Mouse (Mus musculus) embryonic facial prominence, embryonic 15.5 days (tissue): ENCODE data around the gene Traf3ip1. TPM values are rescaled to one million over a fixed set of nuclear protein-coding genes. Genes with fewer than 3 reads are reported as not detected.
A peak's percentile ranks its signal among the peaks of the same experiment; 100 is the strongest.
"Not testable (repeated sequence)": the region's sequence is repeated elsewhere in the genome, so short reads cannot be mapped to it uniquely, and the experiment has no call there.

ENCODE experiments used
- ATAC-seq: fragments of 200-750 bp; cut with Nextera tagmentation; 2 replicates; pipeline ENCODE4 v1.8.0; 2017; ENCODE audit warnings: low read depth, moderate TSS enrichment; ENCODE audit not compliant: insufficient number of reproducible peaks, low FRiP score, low TSS enrichment
- H3K27ac ChIP-seq: fragments of 300-500 bp; sonication (generic); replicated peaks from 2 replicates; pipeline ENCODE4 v1.5.1; 2015; ENCODE audit warnings: mild to moderate bottlenecking, inconsistent platforms
- H3K27me3 ChIP-seq: fragments of 300-500 bp; sonication (generic); 2 replicates; pipeline ENCODE4 v1.6.1; 2015; ENCODE audit warnings: inconsistent platforms
- H3K36me3 ChIP-seq: fragments of 300-500 bp; sonication (generic); 2 replicates; pipeline ENCODE4 v1.6.1; 2015; ENCODE audit warnings: mild to moderate bottlenecking, inconsistent platforms
- H3K4me1 ChIP-seq: fragments of 300-500 bp; sonication (generic); 2 replicates; pipeline ENCODE4 v1.6.1; 2015; ENCODE audit warnings: inconsistent platforms
- H3K4me2 ChIP-seq: fragments of 300-500 bp; sonication (generic); replicated peaks from 2 replicates; pipeline ENCODE4 v1.6.1; 2015; ENCODE audit warnings: mild to moderate bottlenecking, inconsistent platforms
- H3K4me3 ChIP-seq: fragments of 300-500 bp; sonication (generic); replicated peaks from 2 replicates; pipeline ENCODE4 v1.5.1; 2015; ENCODE audit warnings: mild to moderate bottlenecking, inconsistent platforms
- H3K9ac ChIP-seq: fragments of 300-500 bp; sonication (generic); 2 replicates; pipeline ENCODE4 v1.6.1; 2015; ENCODE audit warnings: inconsistent platforms
- H3K9me3 ChIP-seq: fragments of 300-500 bp; sonication (generic); replicated peaks from 2 replicates; pipeline ENCODE4 v1.6.1; 2016; ENCODE audit warnings: inconsistent platforms
- WGBS: fragments of 180-500 bp; shearing (Covaris S2); methylation state at CpG from one replicate; pipeline ENCODE4 v1.1.7; 2015; 5-methylcytosine and 5-hydroxymethylcytosine counted together
- polyA plus RNA-seq: library from polyadenylated mRNA; unstranded; fragments of >200 nt; fragmentation: Nextera tagmentation; extraction: Ambion mirVana; gene quantifications from 2 replicates; pipeline ENCODE4 v1.2.1, GENCODE M21; 2015

Gene Traf3ip1
- polyA plus RNA-seq, 1 experiment from 2014 or later = 12.6 TPM

DNA sequence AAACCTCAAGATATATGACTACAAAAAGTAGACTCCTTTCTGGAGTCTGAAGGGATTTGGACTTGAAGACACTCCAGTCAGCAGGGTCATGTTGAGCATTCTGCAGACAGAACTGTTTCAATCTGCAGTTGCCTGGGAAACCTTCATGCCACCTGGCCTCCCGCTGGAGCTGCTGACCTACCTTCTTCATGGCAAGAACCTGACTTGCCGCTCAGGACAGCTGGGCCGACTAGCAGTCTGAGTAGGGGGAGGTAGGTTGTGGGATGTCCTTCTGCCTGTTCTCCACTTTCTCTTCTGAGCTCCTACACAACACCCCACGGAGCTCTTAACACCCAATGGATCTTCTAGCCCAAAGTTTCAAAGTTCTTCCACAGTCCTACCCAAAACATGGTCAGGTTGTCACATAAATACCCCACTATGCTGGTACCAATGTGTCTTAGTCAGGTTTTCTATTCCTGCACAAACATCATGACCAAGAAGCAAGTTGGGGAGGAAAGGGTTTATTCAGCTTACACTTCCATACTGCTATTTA is 24.5 kb upstream of the Traf3ip1 start:
- no peaks in the 10 kb centered on the region for H3K36me3 ChIP-seq
- H3K4me3 ChIP-seq = no peak overlapping the region
- no peak overlapping the region for H3K27ac ChIP-seq
- ATAC-seq = no peak
- H3K4me1 ChIP-seq = peaks cover 3% of the 10 kb centered on the region; the same call in 1 of the 2 replicates
- no peaks in the 10 kb centered on the region for H3K27me3 ChIP-seq
- 80% methylated on average over 4 of the region's 4 CpGs for WGBS
- no peak overlapping the region for H3K9ac ChIP-seq
- no peaks in the 10 kb centered on the region for H3K9me3 ChIP-seq
- no peak overlapping the region for H3K4me2 ChIP-seq

DNA sequence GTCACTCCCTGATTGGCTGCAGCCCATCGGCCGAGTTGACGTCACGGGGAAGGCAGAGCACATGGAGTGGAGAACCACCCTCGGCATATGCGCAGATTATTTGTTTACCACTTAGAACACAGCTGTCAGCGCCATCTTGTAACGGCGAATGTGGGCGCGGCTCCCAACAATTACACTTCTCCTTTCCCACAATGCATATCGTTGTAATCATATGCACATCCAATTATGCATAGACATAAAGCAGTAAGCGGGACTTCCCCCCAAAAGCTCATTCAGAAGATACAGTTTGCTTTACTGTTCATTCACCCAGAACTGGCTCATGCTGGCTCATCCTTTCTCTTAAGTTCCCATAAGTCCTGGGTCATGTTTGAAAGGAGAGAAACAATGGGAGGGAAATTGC is 16.3 kb upstream of the Traf3ip1 start:
- H3K9ac ChIP-seq, H3K4me1 ChIP-seq, H3K4me2 ChIP-seq, ATAC-seq, H3K27ac ChIP-seq, H3K4me3 ChIP-seq, H3K27me3 ChIP-seq, H3K36me3 ChIP-seq, H3K9me3 ChIP-seq: not testable (repeated sequence)
- WGBS = 96% methylated on average over 11 of the region's 13 CpGs

DNA sequence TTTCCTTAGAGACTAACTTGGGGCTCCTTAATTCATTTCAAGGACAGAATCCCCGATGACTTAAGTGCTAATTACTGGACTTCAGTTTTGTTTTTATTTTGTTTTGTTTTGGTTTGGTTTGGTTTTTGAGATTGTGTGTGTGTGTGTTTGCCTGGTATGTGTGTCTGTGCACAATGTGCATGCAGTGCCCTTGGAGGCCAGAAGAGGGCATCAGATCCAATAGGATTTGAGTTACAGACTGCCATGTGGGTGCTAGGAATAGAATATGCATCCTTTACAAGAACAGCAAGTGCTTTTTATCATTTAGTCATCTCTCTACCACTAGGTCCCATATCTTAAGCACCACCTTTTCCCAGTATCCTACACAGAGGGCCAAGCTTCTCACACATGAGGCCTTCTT is 15.5 kb upstream of the Traf3ip1 start:
- no peak overlapping the region for H3K27ac ChIP-seq
- no peak for ATAC-seq
- no peaks in the 10 kb centered on the region for H3K9me3 ChIP-seq
- no peak overlapping the region for H3K9ac ChIP-seq
- no peaks in the 10 kb centered on the region for H3K36me3 ChIP-seq
- H3K4me1 ChIP-seq = no peaks in the 10 kb centered on the region
- H3K4me3 ChIP-seq = no peak overlapping the region
- H3K4me2 ChIP-seq = no peak overlapping the region
- no peaks in the 10 kb centered on the region for H3K27me3 ChIP-seq
- 91% methylated on average over 1 of the region's 1 CpGs for WGBS

DNA sequence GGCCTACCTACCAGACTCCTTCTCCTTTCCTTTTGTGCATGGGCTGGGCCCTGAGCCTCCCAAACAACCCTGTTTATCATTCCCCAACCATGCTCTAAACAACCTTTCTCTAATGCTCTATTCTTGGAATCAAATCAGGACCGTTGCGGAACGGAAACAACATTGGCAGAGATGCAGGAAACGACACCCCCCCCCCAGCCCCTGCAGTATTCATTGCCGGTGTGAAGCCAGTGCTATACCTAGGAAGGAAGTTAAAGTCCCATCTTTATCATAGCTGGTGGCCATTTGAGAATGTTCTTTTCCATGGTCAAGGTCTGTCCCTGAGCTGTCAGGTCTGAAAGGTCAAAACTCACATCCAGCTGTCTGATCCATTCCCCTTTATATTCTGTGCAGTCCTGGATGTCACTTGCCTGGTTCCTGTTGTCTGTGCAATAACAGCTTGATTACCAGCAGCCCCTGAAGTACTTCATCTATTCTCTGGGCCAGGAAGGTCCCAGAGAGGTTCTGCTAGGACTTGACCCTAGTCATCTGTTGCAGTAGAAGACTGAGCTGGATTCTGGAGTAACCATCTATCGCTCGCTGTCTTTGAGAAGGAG is 11.7 kb upstream of the Traf3ip1 start:
- Histone ChIP-seq H3K9ac (no peak overlapping the region), H3K4me3 (no peak overlapping the region), H3K27ac (no peak overlapping the region), H3K9me3 (no peaks in the 10 kb centered on the region), H3K4me1 (no peaks in the 10 kb centered on the region), H3K36me3 (no peaks in the 10 kb centered on the region), H3K27me3 (no peaks in the 10 kb centered on the region), H3K4me2 (no peak overlapping the region)
- no peak for ATAC-seq
- WGBS = 76% methylated on average over 7 of the region's 7 CpGs

DNA sequence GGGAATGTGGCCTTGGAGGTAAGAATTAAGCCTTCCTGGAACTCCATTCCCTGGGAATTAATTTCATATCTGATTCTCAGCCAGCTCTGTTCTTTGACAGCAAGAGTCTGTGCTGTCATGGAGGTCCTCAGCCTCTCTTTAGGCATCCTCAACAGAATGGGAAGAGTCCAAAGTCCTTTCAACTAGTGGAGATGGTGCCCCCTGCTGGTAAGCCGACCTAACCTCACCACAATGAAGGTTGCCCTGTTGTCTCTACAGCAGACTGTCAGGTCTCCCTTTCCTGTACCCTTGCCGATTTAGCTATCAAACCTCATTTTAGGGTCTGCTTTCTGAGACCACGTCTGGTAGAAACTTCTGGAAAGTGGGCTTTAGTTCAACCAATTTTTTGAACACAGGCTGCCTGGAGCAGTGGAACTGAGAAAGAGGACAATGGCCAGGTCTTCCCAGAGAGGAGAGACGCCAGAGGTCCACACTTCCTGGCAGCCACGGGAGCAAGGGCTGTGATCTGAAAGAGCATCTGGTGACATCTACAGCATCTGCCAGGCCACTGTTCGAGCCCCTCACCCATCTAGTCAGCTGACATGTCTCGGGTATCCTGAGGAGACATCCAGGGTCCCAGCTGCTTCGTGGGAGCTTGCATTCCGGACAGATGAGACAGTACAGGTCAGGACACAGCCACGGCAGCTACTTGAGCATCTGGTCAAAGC is 11.0 kb upstream of the Traf3ip1 start:
- Histone ChIP-seq H3K36me3 (no peaks in the 10 kb centered on the region), H3K4me2 (no peak overlapping the region), H3K9me3 (no peaks in the 10 kb centered on the region), H3K9ac (no peak overlapping the region), H3K4me1 (no peaks in the 10 kb centered on the region), H3K27ac (no peak overlapping the region), H3K4me3 (no peak overlapping the region), H3K27me3 (no peaks in the 10 kb centered on the region)
- ATAC-seq = peak; percentile 62; the same call in 1 of the 2 replicates
- 31% methylated on average over 10 of the region's 10 CpGs for WGBS

DNA sequence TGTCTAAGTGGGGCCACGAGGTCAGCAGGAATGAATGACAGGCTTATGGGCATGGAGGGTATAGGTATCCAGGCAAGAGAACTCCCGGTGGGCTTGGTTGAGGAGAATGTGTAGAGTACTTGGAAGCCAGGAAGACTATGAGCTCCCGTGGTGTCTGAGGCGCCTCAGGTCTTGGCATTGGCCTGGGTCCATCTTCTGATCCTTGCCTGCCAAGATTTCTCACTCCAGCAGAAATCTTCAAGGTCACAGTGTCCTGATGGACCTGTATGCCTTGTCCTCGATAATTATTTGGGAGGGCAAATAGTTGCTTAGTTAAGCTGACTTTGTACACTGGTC is 10.5 kb upstream of the Traf3ip1 start:
- no peak overlapping the region for H3K4me2 ChIP-seq
- H3K36me3 ChIP-seq = no peaks in the 10 kb centered on the region
- no peak overlapping the region for H3K4me3 ChIP-seq
- no peaks in the 10 kb centered on the region for H3K4me1 ChIP-seq
- no peak overlapping the region for H3K9ac ChIP-seq
- 71% methylated on average over 5 of the region's 5 CpGs for WGBS
- H3K9me3 ChIP-seq = no peaks in the 10 kb centered on the region
- no peak; the same call in 1 of the 2 replicates for ATAC-seq
- no peaks in the 10 kb centered on the region for H3K27me3 ChIP-seq
- no peak overlapping the region for H3K27ac ChIP-seq

DNA sequence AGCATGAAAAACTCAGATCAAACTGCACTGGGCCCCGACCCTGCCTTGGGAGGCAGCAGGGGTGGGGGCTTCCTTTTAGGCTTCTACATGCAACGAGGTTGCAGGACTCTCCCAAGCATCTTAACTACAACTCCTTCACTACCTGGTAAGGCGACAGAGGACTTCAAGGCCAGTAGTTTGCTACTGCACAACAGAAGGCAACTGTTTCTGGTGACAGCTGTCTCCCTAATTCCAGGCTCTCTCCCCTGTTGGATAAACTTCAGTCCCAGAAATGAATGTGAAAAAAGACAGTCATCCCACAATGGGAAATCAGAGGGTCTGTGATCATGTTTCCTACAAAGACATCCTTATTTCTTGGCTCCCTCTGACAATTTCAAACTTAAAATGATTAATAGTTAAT is 9.0 kb upstream of the Traf3ip1 start:
- Histone ChIP-seq H3K36me3 (no peaks in the 10 kb centered on the region), H3K27ac (no peak overlapping the region), H3K4me1 (no peaks in the 10 kb centered on the region), H3K4me2 (no peak overlapping the region), H3K9me3 (no peaks in the 10 kb centered on the region), H3K27me3 (no peaks in the 10 kb centered on the region), H3K9ac (no peak overlapping the region), H3K4me3 (no peak overlapping the region)
- WGBS = 76% methylated on average over 3 of the region's 3 CpGs
- no peak for ATAC-seq

DNA sequence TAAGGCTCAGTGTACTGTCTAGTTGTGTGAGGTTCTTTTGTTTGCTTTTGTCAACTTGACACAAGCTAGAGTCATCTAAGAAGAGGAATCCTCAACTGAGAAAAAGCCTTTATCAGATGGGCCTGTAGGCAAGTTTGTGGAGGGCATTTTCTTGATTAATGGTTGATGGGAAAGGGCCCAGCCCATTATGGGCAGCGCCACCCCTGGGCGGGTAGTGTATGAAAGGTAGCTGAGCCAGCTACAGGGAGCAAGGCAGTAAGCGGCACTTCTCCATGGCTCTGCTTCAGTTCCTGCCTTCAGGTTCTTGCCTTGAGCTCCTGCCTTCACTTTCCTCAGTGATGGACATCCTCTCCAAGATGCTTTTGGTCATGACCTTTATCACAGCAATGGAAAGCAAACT is 8.3 kb upstream of the Traf3ip1 start:
- H3K36me3 ChIP-seq = no peaks in the 10 kb centered on the region
- H3K9me3 ChIP-seq = no peaks in the 10 kb centered on the region
- 73% methylated on average over 3 of the region's 3 CpGs for WGBS
- H3K4me2 ChIP-seq = no peak overlapping the region
- no peaks in the 10 kb centered on the region for H3K27me3 ChIP-seq
- H3K4me1 ChIP-seq = no peaks in the 10 kb centered on the region
- no peak for ATAC-seq
- no peak overlapping the region for H3K4me3 ChIP-seq
- H3K9ac ChIP-seq = no peak overlapping the region
- H3K27ac ChIP-seq = no peak overlapping the region

DNA sequence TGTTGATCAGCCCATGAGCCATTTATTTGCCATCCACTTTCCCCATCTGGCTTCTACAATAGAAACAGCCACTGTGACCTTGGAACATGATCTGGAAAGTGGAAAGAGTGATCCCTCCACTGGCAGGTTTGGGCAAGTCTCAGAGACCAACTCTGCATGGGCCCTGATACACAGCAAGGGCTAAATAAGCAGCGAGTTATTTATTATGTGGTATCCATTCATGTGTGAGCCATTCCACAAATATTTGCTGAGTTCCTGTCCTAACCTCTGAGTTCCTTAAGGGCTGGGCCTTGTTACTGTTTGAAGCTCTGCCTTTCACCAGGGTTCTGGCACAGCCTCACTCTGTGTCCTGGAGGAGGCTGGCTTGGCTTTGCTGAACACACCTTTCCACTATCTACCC is 4.1 kb upstream of the Traf3ip1 start:
- Histone ChIP-seq H3K9ac (no peak overlapping the region), H3K4me2 (no peak overlapping the region), H3K9me3 (no peaks in the 10 kb centered on the region), H3K27me3 (no peaks in the 10 kb centered on the region), H3K27ac (no peak overlapping the region), H3K4me3 (no peak overlapping the region), H3K4me1 (peaks cover 9% of the 10 kb centered on the region), H3K36me3 (no peaks in the 10 kb centered on the region)
- no peak for ATAC-seq
- 57% methylated on average over 1 of the region's 1 CpGs for WGBS

DNA sequence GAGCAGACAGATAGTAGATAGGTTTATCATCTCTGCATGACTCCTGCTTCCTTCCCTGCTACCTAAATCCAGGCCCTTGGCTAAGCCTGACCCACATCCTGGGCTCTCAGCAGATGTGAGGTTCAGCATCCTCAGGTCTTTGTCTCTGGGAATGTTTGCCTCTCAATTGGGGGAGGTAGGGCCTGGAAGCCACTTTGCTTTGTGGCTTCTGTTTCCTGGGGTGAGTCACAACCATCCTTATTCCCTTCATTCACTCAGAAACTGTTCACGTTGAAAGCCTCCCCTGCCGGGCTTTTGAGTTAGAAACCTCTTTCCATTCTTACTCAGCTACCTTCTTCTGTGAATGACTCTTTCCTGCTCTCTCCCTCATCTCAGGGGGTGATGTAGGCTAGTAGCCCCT is 1.7 kb upstream of the Traf3ip1 start:
- no peak overlapping the region for H3K4me3 ChIP-seq
- 24% methylated on average over 2 of the region's 2 CpGs for WGBS
- peaks cover 21% of the 10 kb centered on the region for H3K4me1 ChIP-seq
- H3K36me3 ChIP-seq = no peaks in the 10 kb centered on the region
- H3K27me3 ChIP-seq = no peaks in the 10 kb centered on the region
- H3K9ac ChIP-seq = no peak overlapping the region
- no peaks in the 10 kb centered on the region for H3K9me3 ChIP-seq
- no peak for ATAC-seq
- no peak overlapping the region for H3K4me2 ChIP-seq
- H3K27ac ChIP-seq = no peak overlapping the region

DNA sequence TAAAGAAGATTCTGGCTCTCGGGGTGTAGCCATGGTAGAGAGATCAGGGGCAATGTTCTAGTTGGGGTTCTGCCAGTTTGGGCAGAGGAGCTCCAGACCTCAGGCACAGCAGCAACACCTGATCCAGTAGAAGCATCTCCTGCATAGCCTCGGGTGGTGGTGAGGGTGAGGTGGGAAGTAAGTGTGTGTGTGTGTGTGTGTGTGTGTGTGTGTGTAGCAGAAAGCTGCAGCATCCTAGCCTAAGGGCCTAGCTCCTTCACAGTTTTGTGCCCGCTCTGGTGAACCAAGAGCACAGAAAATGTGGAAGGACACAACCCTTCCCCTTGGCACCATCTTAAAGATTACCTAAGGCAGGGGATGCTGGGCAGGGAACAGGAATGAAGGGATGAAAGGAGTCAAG is 509 bp upstream of the Traf3ip1 start:
- H3K4me3 ChIP-seq = peak overlapping the region; percentile 60
- H3K27ac ChIP-seq = no peak overlapping the region
- WGBS = 30% methylated on average over 3 of the region's 3 CpGs
- peaks cover 21% of the 10 kb centered on the region for H3K4me1 ChIP-seq
- no peaks in the 10 kb centered on the region for H3K36me3 ChIP-seq
- no peak for ATAC-seq
- H3K9me3 ChIP-seq = no peaks in the 10 kb centered on the region
- no peak overlapping the region for H3K9ac ChIP-seq
- H3K4me2 ChIP-seq = peak overlapping the region; percentile 84
- no peaks in the 10 kb centered on the region for H3K27me3 ChIP-seq

DNA sequence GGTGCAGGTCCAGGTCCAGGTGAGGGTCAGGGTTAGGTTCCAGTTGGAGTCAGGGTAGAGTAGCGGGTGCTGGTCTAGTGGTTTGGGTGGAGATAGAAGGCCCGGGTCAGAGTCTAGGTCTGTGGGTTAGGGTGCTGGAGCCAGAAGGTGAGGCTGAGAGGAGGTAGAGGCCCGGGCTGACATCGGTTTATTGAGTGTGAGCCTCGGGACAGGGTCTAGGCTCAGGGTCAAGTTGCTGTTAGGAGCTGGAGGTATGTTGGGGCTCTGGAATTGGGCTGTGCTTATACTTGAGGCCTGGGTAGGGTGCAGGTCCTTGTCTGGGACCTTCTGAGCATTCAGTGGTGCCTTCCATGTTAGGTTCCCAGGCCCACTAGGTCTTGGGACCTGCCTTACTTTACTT is 874 bp downstream of the Traf3ip1 start:
- 41% methylated on average over 5 of the region's 5 CpGs for WGBS
- Histone ChIP-seq H3K36me3 (peaks cover 13% of the 10 kb centered on the region), H3K9me3 (no peaks in the 10 kb centered on the region), H3K27me3 (no peaks in the 10 kb centered on the region), H3K9ac (peak overlapping the region; percentile 61), H3K4me2 (peak overlapping the region; percentile 84), H3K4me1 (peaks cover 21% of the 10 kb centered on the region), H3K4me3 (peak overlapping the region; percentile 60), H3K27ac (no peak overlapping the region)
- ATAC-seq = no peak
